Mouse (Mus musculus) inflammation-experienced regulatory T-cells, adult 6 months (primary cell): ENCODE data around the gene 2510009E07Rik. TPM values are rescaled to one million over a fixed set of nuclear protein-coding genes. Genes with fewer than 3 reads are reported as not detected.
A peak's percentile ranks its signal among the peaks of the same experiment; 100 is the strongest.

Experiments used
- ATAC-seq: one replicate; pipeline ENCODE4 v1.8.0; 2017
- polyA plus RNA-seq, 3 experiments: library from polyadenylated mRNA; unstranded; fragments of 100-300 nt; shearing (Covaris generic); gene quantifications; one replicate each; pipeline ENCODE4 v1.2.1; 2017

2510009E07Rik gene
- polyA plus RNA-seq, result 1 to 10 TPM in 2 of 3 experiments, under 1 TPM in 1; 0.30 to 4.1 (median 3.0) TPM

GRCm38 (mm10) chr16:21694463-21695241 is at the start of gene 2510009E07Rik:
Gene 2510009E07Rik (minus strand): TSS chr16:21694665.
- peak; percentile 67 for ATAC-seq

DNA sequence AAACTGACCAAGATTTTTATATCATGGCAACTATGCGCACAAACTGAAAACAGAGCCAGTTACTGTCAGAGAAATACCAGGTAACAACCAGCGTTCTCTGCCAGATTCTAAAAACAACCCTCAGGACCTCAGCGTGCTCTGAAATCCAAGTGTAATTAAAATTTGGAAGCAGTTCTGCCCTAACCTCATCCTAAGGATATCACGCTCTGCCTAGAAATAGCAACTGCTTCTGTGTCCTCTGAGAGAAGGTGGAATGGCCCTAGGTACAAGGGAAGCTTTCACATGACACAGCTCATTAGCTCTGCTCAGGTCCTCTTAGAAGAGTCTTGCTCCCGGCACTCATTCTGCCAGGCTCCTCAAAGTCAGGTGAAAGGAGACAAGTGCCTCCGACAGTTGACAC is 48.9 kb upstream of the 2510009E07Rik start:
- ATAC-seq, result no peak

GRCm38 (mm10) chr16:21742898-21743297 is 48.4 kb upstream of the 2510009E07Rik start:
- no peak for ATAC-seq

- ATAC-seq, result no peak
These were observed 47.9 kb upstream of the 2510009E07Rik start for GRCm38 (mm10) chr16:21742191-21742870.

DNA sequence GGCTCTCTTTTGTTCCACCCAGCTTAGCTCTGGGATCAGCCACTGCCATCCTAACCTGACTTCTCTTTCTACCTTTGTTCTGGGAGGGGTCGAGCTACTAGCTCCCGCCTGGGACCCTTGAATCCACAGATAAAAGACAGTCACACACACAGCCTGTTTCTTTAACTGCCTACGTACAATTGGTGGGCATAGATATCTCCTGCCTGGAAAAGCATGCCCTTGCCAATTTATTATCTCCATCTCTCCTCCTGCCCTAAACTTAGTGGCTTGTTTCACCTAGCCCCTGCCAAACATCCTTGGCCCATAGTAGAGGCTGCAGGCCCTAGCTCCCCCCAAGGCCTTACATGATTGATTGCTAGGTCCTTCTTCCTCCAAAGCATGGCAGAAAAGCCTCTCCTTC is 47.1 kb upstream of the 2510009E07Rik start:
- no peak for ATAC-seq

DNA sequence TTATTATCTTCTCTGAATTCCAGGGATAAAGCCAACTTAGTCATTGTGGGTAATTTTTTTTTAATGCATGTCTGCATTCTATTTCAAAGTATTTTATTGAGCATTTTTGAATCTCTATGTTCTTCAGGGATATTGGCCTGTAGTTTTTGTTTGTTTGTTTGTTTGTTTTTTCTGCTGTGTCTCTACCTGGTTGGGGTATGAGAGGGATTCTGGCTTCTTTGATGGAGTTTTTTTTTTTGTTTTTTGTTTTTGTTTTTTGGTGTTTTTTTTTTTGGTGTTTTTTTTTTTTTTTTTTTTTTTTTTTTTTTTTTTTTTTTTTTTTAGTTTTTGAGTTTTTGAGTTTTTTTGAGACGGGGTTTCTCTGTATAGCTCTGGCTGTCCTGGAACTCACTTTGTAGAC is 41.2 kb upstream of the 2510009E07Rik start:
- ATAC-seq, result no peak

- ATAC-seq, result peak; percentile 93
These were observed 33.5 kb upstream of the 2510009E07Rik start for GRCm38 (mm10) chr16:21727897-21728364.

DNA sequence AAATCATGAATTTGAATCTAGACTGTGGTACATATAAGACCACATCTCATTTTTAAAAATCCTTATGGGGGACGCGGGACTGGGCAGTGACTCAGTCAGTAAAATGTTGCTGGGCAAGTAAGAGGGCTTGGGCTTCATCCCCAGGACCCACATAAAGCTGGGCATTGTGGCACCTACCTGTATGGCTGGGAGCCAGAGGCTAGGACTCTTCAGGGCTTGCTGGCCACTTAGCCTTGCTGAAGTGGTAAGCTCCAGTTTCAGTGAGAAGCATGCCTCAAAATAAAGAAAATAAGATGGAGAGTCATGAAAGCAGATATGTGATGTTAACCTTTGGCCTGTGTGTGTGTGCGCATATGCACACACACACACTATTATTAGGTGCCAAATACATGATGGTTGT is 33.0 kb upstream of the 2510009E07Rik start:
- no peak for ATAC-seq

DNA sequence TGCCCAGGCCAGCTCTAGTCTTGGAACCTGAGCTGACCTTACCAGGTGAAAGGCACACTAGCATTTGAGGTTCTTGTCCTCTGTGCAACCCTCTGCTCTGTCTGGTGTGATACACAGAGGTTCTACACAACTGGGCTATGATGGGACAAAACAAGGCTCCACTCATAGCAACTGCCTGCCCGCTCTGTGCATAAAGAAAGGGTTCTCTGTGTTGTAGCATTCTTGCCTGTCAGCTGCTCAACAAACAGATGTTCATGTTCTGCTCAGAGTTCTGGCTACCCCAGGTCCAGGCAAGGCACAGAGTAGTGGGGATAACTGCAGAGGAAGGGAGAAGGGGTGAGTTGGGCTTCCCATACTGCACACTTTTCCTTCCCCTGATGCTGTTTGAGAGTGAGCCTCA is 29.8 kb upstream of the 2510009E07Rik start:
- ATAC-seq, result no peak

DNA sequence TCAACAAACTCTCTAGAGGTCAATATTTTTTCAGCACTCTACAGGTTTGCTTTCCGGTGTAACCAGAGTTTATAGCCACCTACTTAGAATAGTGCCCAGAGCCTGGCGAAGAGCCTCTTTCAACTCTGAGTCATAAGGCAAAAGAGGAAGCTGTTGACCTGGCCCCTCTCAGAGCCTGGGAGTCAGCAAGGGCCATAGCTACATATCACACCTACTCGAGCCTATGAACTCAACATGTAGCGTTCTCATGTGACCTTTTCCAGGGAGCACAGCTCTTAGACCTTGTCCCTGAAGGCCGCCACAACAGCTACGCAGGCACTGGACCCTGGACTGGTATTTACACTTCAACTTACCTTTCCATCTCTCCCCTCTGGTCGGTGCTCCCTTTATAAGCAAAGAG is 25.3 kb upstream of the 2510009E07Rik start:
- ATAC-seq, result no peak

DNA sequence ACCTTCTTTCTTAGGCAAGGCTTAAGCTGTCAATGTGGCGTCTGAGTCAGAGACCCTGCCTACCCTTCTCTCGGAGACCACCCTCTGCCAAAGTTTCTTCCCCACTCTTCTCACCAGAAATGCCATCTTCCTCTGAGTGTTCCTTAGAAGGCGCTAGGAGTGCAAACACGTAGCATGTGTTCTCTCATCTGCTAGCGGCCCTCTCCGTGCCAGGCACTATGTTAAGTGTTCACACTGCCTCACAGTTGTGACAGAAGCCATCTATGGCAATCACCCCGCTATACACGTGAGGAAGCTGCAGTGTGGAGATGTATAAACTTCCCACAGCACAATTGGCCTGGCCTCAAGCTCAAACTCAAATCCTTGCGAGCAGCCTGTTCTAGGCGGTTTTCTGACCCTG is 20.1 kb upstream of the 2510009E07Rik start:
- no peak for ATAC-seq

GRCm38 (mm10) chr16:21710321-21710720 is 15.9 kb upstream of the 2510009E07Rik start:
- no peak for ATAC-seq

DNA sequence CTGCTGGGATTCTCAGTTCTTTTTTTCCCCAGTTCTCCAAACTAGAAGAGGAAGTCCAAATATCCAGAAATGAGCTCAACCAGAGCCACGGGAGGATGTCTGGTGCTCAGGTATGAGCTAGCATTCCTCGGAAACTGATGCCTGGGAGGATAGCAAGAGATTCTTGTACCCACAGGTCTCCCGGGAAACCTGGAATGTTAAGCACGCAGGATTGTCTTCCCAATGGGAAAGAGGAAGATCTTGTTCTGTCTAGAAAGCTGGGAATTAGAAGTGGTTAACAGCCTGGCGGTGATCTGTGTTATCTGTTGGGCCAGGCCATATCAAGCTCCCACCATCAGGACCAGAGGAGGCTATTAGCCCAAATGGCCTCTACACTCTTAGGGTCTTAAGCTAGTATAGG is 10.2 kb upstream of the 2510009E07Rik start:
- no peak for ATAC-seq

DNA sequence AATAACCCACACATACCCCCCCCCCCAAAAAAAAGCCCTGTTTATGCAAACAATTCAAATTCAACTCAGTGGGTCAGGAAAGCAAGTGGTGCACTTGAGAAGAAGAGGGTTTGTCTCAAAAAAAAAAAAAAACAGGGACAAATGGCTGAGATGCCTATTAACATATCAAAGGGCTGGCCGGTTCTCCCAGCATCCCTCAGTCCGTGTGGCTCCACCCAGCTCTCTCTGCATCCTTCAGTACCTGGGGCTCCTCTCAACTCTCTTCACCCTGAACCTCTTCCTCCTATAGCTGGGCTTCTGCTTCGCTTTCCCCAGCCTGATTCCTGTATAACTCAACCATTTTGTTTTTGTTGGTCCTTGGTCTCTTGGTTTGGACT is 7.8 kb upstream of the 2510009E07Rik start:
- ATAC-seq, result no peak

GRCm38 (mm10) chr16:21701611-21702313 is 7.3 kb upstream of the 2510009E07Rik start:
- ATAC-seq, result no peak

DNA sequence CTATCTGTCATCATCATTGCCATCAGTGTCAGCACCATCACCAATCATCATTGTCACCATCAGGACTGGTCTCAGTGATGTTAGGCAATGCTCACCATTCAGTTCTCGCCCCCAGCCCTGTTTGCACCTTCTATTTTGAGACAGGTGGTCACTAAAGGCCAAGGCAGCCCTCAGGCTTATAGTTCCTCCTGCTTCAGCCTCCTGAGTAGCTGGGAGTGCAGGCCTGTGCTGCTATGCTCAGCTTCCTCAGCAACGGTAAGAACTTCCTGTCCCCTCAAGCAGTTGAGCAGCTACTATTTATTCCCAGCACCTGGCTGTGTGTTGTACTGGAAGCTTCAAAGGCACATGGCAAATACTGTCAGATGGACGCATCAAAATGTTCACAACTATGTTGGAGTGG is 3.7 kb upstream of the 2510009E07Rik start:
- no peak for ATAC-seq

- no peak for ATAC-seq
These were observed 2.5 kb upstream of the 2510009E07Rik start for GRCm38 (mm10) chr16:21696946-21697345.

GRCm38 (mm10) chr16:21695242-21695578 is 745 bp upstream of the 2510009E07Rik start:
- ATAC-seq, result no peak

DNA sequence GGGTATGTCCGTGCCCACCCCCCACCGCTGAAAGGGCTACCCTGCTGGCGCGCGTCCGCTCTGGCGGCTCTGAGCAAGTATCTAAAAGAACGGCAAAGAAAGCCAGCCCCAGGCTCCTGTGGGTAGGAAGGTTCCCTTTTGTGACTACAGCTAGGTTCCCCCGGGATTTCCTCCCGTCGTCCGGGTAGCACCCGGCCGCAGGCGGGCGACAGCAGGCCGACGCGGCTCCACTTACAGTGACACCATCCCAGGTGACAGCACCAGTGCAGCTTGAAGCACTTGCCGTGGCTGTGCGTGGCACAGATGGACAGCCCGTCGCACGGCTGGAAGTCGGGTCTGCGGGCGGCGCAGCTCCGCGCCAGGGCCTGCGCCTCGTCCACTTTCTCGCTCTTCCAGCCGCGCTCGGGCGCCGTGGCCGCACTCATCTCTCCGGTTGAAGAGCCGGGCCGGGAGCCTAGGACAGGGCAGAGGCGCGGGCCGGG is 443 bp downstream of the 2510009E07Rik start:
- ATAC-seq, result peak; percentile 36

GRCm38 (mm10) chr16:21690216-21690755 is 4.2 kb downstream of the 2510009E07Rik start:
- ATAC-seq, result peak; percentile 50

GRCm38 (mm10) chr16:21689141-21689540 is 5.3 kb downstream of the 2510009E07Rik start:
- ATAC-seq, result peak; percentile 76

DNA sequence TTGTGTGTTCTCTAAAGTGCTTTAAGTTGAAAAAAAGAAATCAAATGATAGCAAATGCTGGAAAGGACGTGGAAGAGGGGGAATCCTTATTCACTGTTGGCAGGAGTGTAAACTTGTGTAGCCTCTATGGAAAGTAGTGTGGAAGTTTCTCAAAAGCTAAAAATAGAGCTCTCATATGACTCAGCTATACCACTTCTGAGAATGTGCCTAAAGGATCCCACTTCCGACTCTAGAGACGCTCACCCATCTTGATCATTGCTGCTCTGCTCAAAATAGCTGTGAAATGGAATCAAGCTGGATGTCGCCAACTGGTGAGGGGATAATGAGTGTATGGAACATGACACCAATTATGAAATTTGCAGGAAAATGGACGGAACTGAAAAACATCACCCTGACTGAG is 7.1 kb downstream of the 2510009E07Rik start:
- no peak for ATAC-seq

DNA sequence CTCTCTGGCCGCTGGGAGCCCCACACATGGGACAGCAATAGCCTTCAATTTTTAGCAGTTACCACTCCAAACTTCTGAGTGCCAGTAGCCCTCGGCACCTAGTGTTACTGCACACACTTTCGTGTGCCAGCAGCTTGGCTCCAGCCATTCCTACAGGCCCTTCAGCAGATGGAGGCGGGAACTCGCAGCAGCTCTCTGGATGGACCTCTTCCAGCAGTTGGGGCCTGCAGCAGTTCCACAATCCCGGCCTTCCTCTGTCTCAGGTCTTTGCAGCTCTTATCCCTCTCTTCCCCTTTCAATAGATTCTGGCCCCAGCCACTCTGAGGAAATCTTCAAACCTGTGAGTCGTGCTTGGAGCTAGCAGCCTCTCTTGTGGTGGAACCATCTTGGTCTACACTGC is 17.7 kb downstream of the 2510009E07Rik start:
- ATAC-seq, result no peak
